Mouse (Mus musculus) brain, embryonic 14.5 days (tissue): ENCODE measurements around the gene Hist1h3g. TPM values are rescaled to one million over a fixed set of nuclear protein-coding genes. Genes with fewer than 3 reads are reported as not detected.

Experiments
- DNase-seq: peaks from one replicate; pipeline ENCODE4 v3.0.0-alpha.2; 2011; ENCODE audit warnings: low read depth
- CTCF ChIP-seq: fragments of 200-500 bp; IDR thresholded peaks from 2 replicates; pipeline ENCODE4 v1.5.1; 2012; ENCODE audit warnings: inconsistent platforms, mild to moderate bottlenecking, moderate library complexity, borderline replicate concordance; ENCODE audit not compliant: insufficient read depth, insufficient read length; ENCODE audit errors: extremely low read depth
- POLR2A ChIP-seq: fragments of 200-500 bp; IDR thresholded peaks from 2 replicates; pipeline ENCODE4 v1.6.1; 2012; ENCODE audit warnings: mild to moderate bottlenecking, inconsistent platforms, borderline replicate concordance; ENCODE audit not compliant: poor library complexity, insufficient read depth, insufficient read length, severe bottlenecking; ENCODE audit errors: extremely low read depth
- polyA plus RNA-seq: library from polyadenylated mRNA; depleted of rRNA; stranded (reverse); fragments of >200 nt; gene quantifications from 2 replicates; pipeline ENCODE4 v1.2.3, GENCODE M21; 2012; rRNA removed

The Hist1h3g gene
- polyA plus RNA-seq: 25.5 and 42.1 TPM in 2 replicates

DNA sequence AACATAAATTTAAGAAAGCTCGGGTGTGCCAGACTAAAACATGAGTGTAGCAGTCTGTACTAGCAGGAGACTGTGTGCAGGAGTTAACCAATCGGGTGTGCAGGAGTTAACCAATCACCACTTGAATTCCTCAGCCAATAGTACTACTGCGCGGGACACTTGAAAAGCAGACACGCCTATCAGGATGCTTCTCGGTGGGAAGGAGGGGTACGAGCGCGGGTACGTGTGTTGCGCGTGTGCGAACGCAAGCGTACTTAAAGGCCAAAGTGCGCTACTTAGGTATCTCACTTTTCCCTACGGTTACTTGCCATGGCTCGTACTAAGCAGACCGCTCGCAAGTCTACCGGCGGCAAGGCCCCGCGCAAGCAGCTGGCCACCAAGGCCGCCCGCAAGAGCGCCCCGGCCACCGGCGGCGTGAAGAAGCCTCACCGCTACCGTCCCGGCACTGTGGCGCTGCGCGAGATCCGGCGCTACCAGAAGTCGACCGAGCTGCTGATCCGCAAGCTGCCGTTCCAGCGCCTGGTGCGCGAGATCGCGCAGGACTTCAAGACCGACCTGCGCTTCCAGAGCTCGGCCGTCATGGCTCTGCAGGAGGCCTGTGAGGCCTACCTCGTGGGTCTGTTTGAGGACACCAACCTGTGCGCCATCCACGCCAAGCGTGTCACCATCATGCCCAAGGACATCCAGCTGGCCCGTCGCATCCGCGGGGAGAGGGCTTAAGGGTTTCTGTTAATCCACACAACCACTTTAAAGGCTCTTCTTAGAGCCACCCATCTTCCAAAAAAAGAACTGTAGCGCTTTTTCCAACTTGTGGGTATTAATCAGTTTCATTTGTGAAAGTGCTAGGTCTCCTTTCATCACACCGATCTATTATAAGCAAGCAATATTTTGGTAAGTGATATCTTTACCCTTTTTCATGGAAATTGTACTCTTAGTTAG is at the start of gene Hist1h3g:
TSS of gene Hist1h3g (plus strand) at position 286 of the 939 bp plus-strand sequence.
- peak; percentile 25; the same call in 1 of the 2 replicates for TF ChIP-seq POLR2A
- peak; percentile 99 for DNase-seq

- peak; percentile 95 for DNase-seq
Measured at GRCm38 (mm10) chr13:23488400-23489322, 46.6 kb upstream of the Hist1h3g start, which contains the start of gene Btn2a2. TSS of gene Btn2a2 (minus strand) at chr13:23488857.

GRCm38 (mm10) chr13:23490863-23491262 is 44.4 kb upstream of the Hist1h3g start:
- TF ChIP-seq CTCF (no peak), POLR2A (no peak)
- no peak for DNase-seq

More at GRCm38 (mm10) chr13:23488400-23489322, 46.6 kb upstream of the Hist1h3g start, which contains the start of gene Btn2a2:
- TF ChIP-seq POLR2A (no peak), CTCF (no peak)

- DNase-seq: no peak
- TF ChIP-seq CTCF (no peak), POLR2A (no peak)
Measured at GRCm38 (mm10) chr13:23491263-23491662, 44.0 kb upstream of the Hist1h3g start.

- no peak for TF ChIP-seq POLR2A
- TF ChIP-seq CTCF: no peak
- peak; percentile 85 for DNase-seq
Measured at GRCm38 (mm10) chr13:23491990-23492389, 43.2 kb upstream of the Hist1h3g start.

GRCm38 (mm10) chr13:23495526-23495925 is 39.7 kb upstream of the Hist1h3g start:
- no peak for TF ChIP-seq CTCF
- TF ChIP-seq POLR2A: no peak
- DNase-seq: no peak

DNA sequence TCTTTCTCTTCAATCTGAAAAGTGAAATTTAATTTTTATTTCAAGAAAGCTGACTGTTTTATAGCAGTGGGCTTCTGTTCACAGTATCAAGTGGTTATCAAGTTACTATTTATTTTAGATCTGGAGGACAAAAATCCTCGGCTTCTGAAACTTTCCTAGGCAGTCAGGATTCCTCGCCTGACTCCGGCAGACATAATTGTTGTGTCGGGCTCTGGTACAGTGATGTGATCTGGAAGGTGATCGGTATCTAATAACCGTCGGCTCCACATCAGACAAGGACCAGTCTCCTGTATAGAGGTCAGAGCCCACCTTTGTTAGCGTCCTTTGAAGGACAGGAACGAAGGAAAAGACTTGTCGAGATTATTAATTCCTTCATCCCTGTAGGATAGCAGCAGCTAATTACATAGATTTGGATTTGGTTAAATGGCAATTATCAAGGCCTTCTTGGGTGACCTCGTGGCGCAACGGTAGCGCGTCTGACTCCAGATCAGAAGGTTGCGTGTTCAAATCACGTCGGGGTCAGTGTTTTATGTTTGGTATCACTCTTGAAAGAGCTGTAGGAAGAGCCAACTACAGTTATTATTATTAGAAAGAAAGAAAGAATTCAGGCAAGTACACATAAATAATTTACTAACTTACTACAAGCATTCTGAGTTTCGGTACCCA is 37.4 kb upstream of the Hist1h3g start:
- TF ChIP-seq POLR2A: no peak
- TF ChIP-seq CTCF: no peak
- DNase-seq: peak; percentile 41

DNA sequence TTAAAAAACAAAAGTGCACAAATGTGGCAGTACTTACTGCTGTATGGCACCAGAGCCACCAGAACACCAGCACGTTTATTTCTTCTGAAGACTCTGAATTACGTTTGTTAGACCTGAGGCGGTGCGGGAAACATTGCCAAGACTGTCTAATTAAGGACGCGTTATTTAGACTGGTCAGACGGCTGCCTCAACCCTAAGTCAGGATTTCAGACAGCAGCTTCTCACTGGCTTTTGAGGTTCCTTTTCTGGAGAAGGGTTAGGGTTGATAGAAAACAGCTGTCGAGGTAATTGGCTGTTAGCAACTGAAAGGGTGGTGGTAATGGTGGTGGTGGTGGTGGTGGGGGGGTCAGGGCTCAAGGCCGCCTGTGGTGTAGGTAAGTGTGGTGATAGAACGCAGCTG is 36.6 kb upstream of the Hist1h3g start:
- peak; percentile 68 for DNase-seq
- TF ChIP-seq POLR2A (no peak), CTCF (no peak)

GRCm38 (mm10) chr13:23499943-23500342 is 35.3 kb upstream of the Hist1h3g start:
- no peak for TF ChIP-seq CTCF
- TF ChIP-seq POLR2A: no peak
- no peak for DNase-seq

GRCm38 (mm10) chr13:23500424-23501200 is 34.6 kb upstream of the Hist1h3g start:
- peak; percentile 78 for DNase-seq
- TF ChIP-seq CTCF (no peak), POLR2A (no peak)
